Mouse (Mus musculus) CH12.LX (cell line): ENCODE results near the gene Sertad3. TPM values are rescaled to one million over a fixed set of nuclear protein-coding genes. Genes with fewer than 3 reads are reported as not detected.
"Not testable (repeated sequence)": the region's sequence is repeated elsewhere in the genome, so short reads cannot be mapped to it uniquely, and the experiment has no call there.

Experiments
- DNase-seq: peaks from one replicate; pipeline ENCODE4 v3.0.0-alpha.2; 2013; ENCODE audit errors: extremely low read depth
- H3K27ac ChIP-seq: 2 replicates; pipeline ENCODE4 v1.5.1; 2012; ENCODE audit warnings: low read depth, mild to moderate bottlenecking, control low read depth, moderate library complexity; ENCODE audit not compliant: insufficient read depth
- H3K27me3 ChIP-seq: replicated peaks from 2 replicates; pipeline ENCODE3; 2012; ENCODE audit warnings: inconsistent platforms
- H3K36me3 ChIP-seq, 2 experiments: replicated peaks in 1 of 2; 2 replicates each; pipeline versions ENCODE3 to v1.6.1; 2012; ENCODE audit warnings: inconsistent platforms in 1 of 2, low read length in 1 of 2, mild to moderate bottlenecking in 1 of 2, mixed read lengths in 1 of 2, moderate library complexity in 1 of 2; ENCODE audit not compliant: control insufficient read depth in 1 of 2, insufficient read depth in 1 of 2
- H3K4me1 ChIP-seq, 2 experiments: 2 replicates each; pipeline ENCODE4 v1.6.1; 2012; ENCODE audit warnings: inconsistent platforms in 1 of 2, moderate library complexity in 1 of 2; ENCODE audit not compliant: insufficient read depth in 2 of 2, control insufficient read depth in 1 of 2
- H3K4me2 ChIP-seq: 2 replicates; pipeline ENCODE4 v1.6.1; 2012; ENCODE audit warnings: low read depth, mild to moderate bottlenecking, control low read depth; ENCODE audit not compliant: poor library complexity, insufficient read depth, severe bottlenecking
- H3K4me3 ChIP-seq, 3 experiments: fragments of 150-350 bp in 1 of 3; sonication (generic) in 1 of 3; replicated peaks in 1 of 3; 2 replicates each; pipeline versions ENCODE3 to v1.5.1; 2011 to 2012; ENCODE audit warnings: low read depth in 2 of 3, low read length in 2 of 3, mild to moderate bottlenecking in 2 of 3, moderate library complexity in 2 of 3, control low read depth in 1 of 3, improper control_type of control experiment in 1 of 3, inconsistent platforms in 1 of 3, mixed read lengths in 1 of 3; ENCODE audit not compliant: poor library complexity in 1 of 3
- H3K79me2 ChIP-seq: replicated peaks from 2 replicates; pipeline ENCODE4 v1.6.1; 2012; ENCODE audit warnings: mild to moderate bottlenecking, moderate library complexity; ENCODE audit not compliant: control insufficient read depth, poor library complexity, insufficient read depth, severe bottlenecking; ENCODE audit errors: extremely low read depth
- H3K9ac ChIP-seq: 2 replicates; pipeline ENCODE4 v1.6.1; 2012; ENCODE audit warnings: low read depth, mild to moderate bottlenecking, control low read depth, moderate library complexity; ENCODE audit not compliant: insufficient read depth
- H3K9me3 ChIP-seq: replicated peaks from 2 replicates; pipeline ENCODE3; 2012; ENCODE audit warnings: low read length, inconsistent platforms, mixed read lengths
- CHD1 ChIP-seq: IDR thresholded peaks from 2 replicates; pipeline ENCODE4 v1.6.1; 2012; ENCODE audit warnings: low read depth, low read length, improper control_type of control experiment, inconsistent platforms
- CHD2 ChIP-seq: IDR thresholded peaks from 2 replicates; pipeline ENCODE4 v1.6.1; 2011; ENCODE audit warnings: low read length, improper control_type of control experiment
- E2F4 ChIP-seq: IDR thresholded peaks from 2 replicates; pipeline ENCODE4 v1.6.1; 2011; ENCODE audit warnings: low read depth, low read length, improper control_type of control experiment; ENCODE audit not compliant: insufficient replicate concordance
- ETS1 ChIP-seq: conservative IDR thresholded peaks from 2 replicates; pipeline ENCODE4 v1.6.1; 2012; ENCODE audit warnings: low read depth, mild to moderate bottlenecking, inconsistent platforms, low read length, improper control_type of control experiment, moderate library complexity
- JUND ChIP-seq: conservative IDR thresholded peaks from 2 replicates; pipeline ENCODE4 v1.6.1; 2011; ENCODE audit warnings: low read depth, low read length, improper control_type of control experiment
- NRF1 ChIP-seq: IDR thresholded peaks from 2 replicates; pipeline ENCODE4 v1.6.1; 2014; ENCODE audit warnings: low read depth, mild to moderate bottlenecking, inconsistent platforms, low read length, improper control_type of control experiment, moderate library complexity
- POLR2AphosphoS2 ChIP-seq: IDR thresholded peaks from 2 replicates; pipeline ENCODE4 v1.6.1; 2011; ENCODE audit warnings: low read depth, low read length, improper control_type of control experiment
- RCOR1 ChIP-seq: conservative IDR thresholded peaks from 2 replicates; pipeline ENCODE4 v1.6.1; 2012; ENCODE audit warnings: low read depth, mild to moderate bottlenecking, inconsistent platforms, low read length, improper control_type of control experiment
- SIN3A ChIP-seq: IDR thresholded peaks from 2 replicates; pipeline ENCODE4 v1.6.1; 2012; ENCODE audit warnings: low read length, improper control_type of control experiment, inconsistent platforms
- TCF12 ChIP-seq: IDR thresholded peaks from 2 replicates; pipeline ENCODE4 v1.6.1; 2014; ENCODE audit warnings: low read depth, mild to moderate bottlenecking, inconsistent platforms, low read length, improper control_type of control experiment
- USF1 ChIP-seq: IDR thresholded peaks from 2 replicates; pipeline ENCODE4 v1.6.1; 2014; ENCODE audit warnings: low read depth, mild to moderate bottlenecking, inconsistent platforms, low read length, improper control_type of control experiment
- ZKSCAN1 ChIP-seq: IDR thresholded peaks from 2 replicates; pipeline ENCODE4 v1.6.1; 2012; ENCODE audit warnings: low read depth, inconsistent platforms, low read length, improper control_type of control experiment, borderline replicate concordance
- dilution Hi-C: fragments of 300-500 bp; cut with MboI; formaldehyde crosslinking; loops from 2 replicates; pipeline ENCODE4 v1.14.3; 2020; ENCODE audit warnings: low sequenced_read_pairs; ENCODE audit not compliant: extremely low pct_unique_long_range_greater_than_20kb, extremely low pct_ligation_motif_present
- in situ Hi-C: fragments of 300-500 bp; cut with MboI; formaldehyde crosslinking; loops from 3 replicates; pipeline ENCODE4 v1.14.3; 2019; ENCODE audit warnings: low sequenced_read_pairs, low pct_ligation_motif_present, low pct_unique_long_range_greater_than_20kb, mixed read lengths
- polyA plus RNA-seq: library from polyadenylated mRNA; unstranded; fragments of >175 nt; gene quantifications from 2 replicates; pipeline ENCODE4 v1.2.1, GENCODE M21; 2012; ENCODE audit warnings: low read depth; ENCODE audit not compliant: insufficient read length
- total RNA-seq, 2 experiments: library from RNA; depleted of rRNA; stranded (reverse); fragments of 300-350 nt in 1 of 2; fragments of >200 nt in 1 of 2; gene quantifications; 2 replicates each; pipeline ENCODE4 v1.2.3; 2012 to 2014

The Sertad3 gene
- total and polyA plus RNA-seq, 3 experiments, result 2.7 to 3.9 (median 2.8) TPM

GRCm38 (mm10) chr7:27493450-27493849 lies 19.9 kb downstream of the Sertad3 start:
- H3K4me1 ChIP-seq, result peaks cover 1 to 25% of the 10 kb centered on the region in 2 experiments
- in situ Hi-C loops (no loop called here), dilution Hi-C loops (no loop called here)
- no peak for TF ChIP-seq POLR2AphosphoS2
- no peak for TF ChIP-seq E2F4
- TF ChIP-seq RCOR1, result no peak
- no peak for TF ChIP-seq ZKSCAN1
- no peak for TF ChIP-seq SIN3A
- no peak for TF ChIP-seq USF1
- no peak for TF ChIP-seq ETS1
- TF ChIP-seq CHD1, result no peak
- DNase-seq, result no peak
- no peaks in the 10 kb centered on the region for H3K27me3 ChIP-seq
- no peak overlapping the region for H3K4me3 ChIP-seq
- H3K9ac ChIP-seq, result no peak overlapping the region
- peaks cover 0 to 10% of the 10 kb centered on the region in 2 experiments for H3K36me3 ChIP-seq
- no peak overlapping the region for H3K4me2 ChIP-seq
- H3K27ac ChIP-seq, result no peak overlapping the region
- no peaks in the 10 kb centered on the region for H3K79me2 ChIP-seq
- no peaks in the 10 kb centered on the region for H3K9me3 ChIP-seq

GRCm38 (mm10) chr7:27494659-27495367 lies 21.2 kb downstream of the Sertad3 start:
- in situ Hi-C loops, result loop anchor here (5.0 kb wide), 1 partner anchor 58 kb away; no protein-coding TSS in a partner anchor
- H3K27ac ChIP-seq, H3K4me3 ChIP-seq, dilution Hi-C loops, DNase-seq, H3K36me3 ChIP-seq, H3K79me2 ChIP-seq, H3K9ac ChIP-seq, H3K27me3 ChIP-seq, H3K4me2 ChIP-seq, H3K9me3 ChIP-seq: not testable (repeated sequence)
- peaks cover 2 to 22% of the 10 kb centered on the region in 2 experiments for H3K4me1 ChIP-seq

GRCm38 (mm10) chr7:27499036-27499435 lies 25.5 kb downstream of the Sertad3 start, which contains the start of gene Prx:
Gene Prx, plus strand, starts transcription at chr7:27499324.
- Histone ChIP-seq H3K9me3 (no peaks in the 10 kb centered on the region), H3K79me2 (no peaks in the 10 kb centered on the region), H3K27ac (no peak within 1 kb of the TSS), H3K36me3 (no peaks in the 10 kb centered on the region), H3K4me2 (no peak within 1 kb of the TSS), H3K9ac (no peak within 1 kb of the TSS), H3K4me1 (peaks cover 2 to 6% of the 10 kb centered on the region in 2 experiments), H3K27me3 (no peaks in the 10 kb centered on the region), H3K4me3 (no peak within 1 kb of the TSS)
- TF ChIP-seq JUND, result no peak
- no peak for TF ChIP-seq SIN3A
- TF ChIP-seq NRF1, result no peak
- TF ChIP-seq CHD2, result no peak
- no peak for TF ChIP-seq TCF12
- no peak for TF ChIP-seq ETS1
- in situ Hi-C loops, result loop anchor here (5.0 kb wide), 1 partner anchor 62 kb away; no protein-coding TSS in a partner anchor
- dilution Hi-C loops, result no loop called here
- DNase-seq, result no peak
